Mouse (Mus musculus): ENCODE results near the gene Rflnb. TPM values are rescaled to one million over a fixed set of nuclear protein-coding genes. Genes with fewer than 3 reads are reported as not detected.
A peak's percentile ranks its signal among the peaks of the same experiment; 100 is the strongest.

Rflnb gene
- polyA plus RNA-seq (2015; fragmentation: Nextera tagmentation; extraction: Ambion mirVana) = 54.3 and 54.4 TPM in 2 replicates

GRCm38 (mm10) chr11:76027139-76028071 is at the start of gene Rflnb:
Gene Rflnb (minus strand): TSS chr11:76027782.
- H3K9me3 ChIP-seq (ENCODE audit: low read length) = no peaks in the 10 kb centered on the region
- peaks cover 9% of the 10 kb centered on the region; the same call in 1 of the 2 replicates for H3K4me1 ChIP-seq (ENCODE audit: insufficient read depth, low read depth, low read length)
- H3K9ac ChIP-seq (replicated peaks; ENCODE audit: low read depth) = peak within 1 kb of the TSS; percentile 88
- under 1% methylated on average over 51 of the region's 112 CpGs for WGBS
- peak; percentile 65 for TF ChIP-seq CTCF (IDR thresholded peaks at IDR 0.05)
- TF ChIP-seq EP300 (IDR thresholded peaks at IDR 0.05) = no peak
- H3K4me3 ChIP-seq (ENCODE audit: low read depth, low read length) = peak within 1 kb of the TSS; percentile 94
- peak within 1 kb of the TSS; percentile 94 for H3K4me2 ChIP-seq (replicated peaks; ENCODE audit: low read depth, low read length)
- ATAC-seq (peak; percentile 97), DNase-seq (ENCODE audit: low spot score) (peak; percentile 95)
- no peaks in the 10 kb centered on the region for H3K27me3 ChIP-seq (replicated peaks; ENCODE audit: insufficient read depth, low read length)
- H3K27ac ChIP-seq (ENCODE audit: low read length) = peak within 1 kb of the TSS; percentile 85
- peaks cover 6% of the 10 kb centered on the region; the same call in 1 of the 2 replicates for H3K36me3 ChIP-seq (ENCODE audit: insufficient read depth, low read length)

GRCm38 (mm10) chr11:76077341-76077740 is 49.8 kb upstream of the Rflnb start:
- no peak overlapping the region for H3K4me2 ChIP-seq (replicated peaks; ENCODE audit: low read depth, low read length)
- ATAC-seq = no peak
- no peak for DNase-seq (ENCODE audit: low spot score)
- peaks cover 2% of the 10 kb centered on the region; the same call in 1 of the 2 replicates for H3K4me1 ChIP-seq (ENCODE audit: insufficient read depth, low read depth, low read length)
- no peaks in the 10 kb centered on the region for H3K27me3 ChIP-seq (replicated peaks; ENCODE audit: insufficient read depth, low read length)
- TF ChIP-seq EP300 (IDR thresholded peaks at IDR 0.05) (no peak), CTCF (IDR thresholded peaks at IDR 0.05) (no peak)
- no peak overlapping the region for H3K4me3 ChIP-seq (ENCODE audit: low read depth, low read length)
- no peaks in the 10 kb centered on the region for H3K9me3 ChIP-seq (ENCODE audit: low read length)
- H3K9ac ChIP-seq (replicated peaks; ENCODE audit: low read depth) = no peak overlapping the region
- no peak overlapping the region for H3K27ac ChIP-seq (ENCODE audit: low read length)
- 85% methylated on average over 6 of the region's 6 CpGs for WGBS
- H3K36me3 ChIP-seq (ENCODE audit: insufficient read depth, low read length) = no peaks in the 10 kb centered on the region

- Histone ChIP-seq H3K9me3 (ENCODE audit: low read length) (no peaks in the 10 kb centered on the region), H3K27me3 (replicated peaks; ENCODE audit: insufficient read depth, low read length) (no peaks in the 10 kb centered on the region), H3K4me3 (ENCODE audit: low read depth, low read length) (no peak overlapping the region), H3K36me3 (ENCODE audit: insufficient read depth, low read length) (no peaks in the 10 kb centered on the region), H3K4me1 (ENCODE audit: insufficient read depth, low read depth, low read length) (peaks cover 2% of the 10 kb centered on the region; the same call in 1 of the 2 replicates), H3K9ac (replicated peaks; ENCODE audit: low read depth) (no peak overlapping the region), H3K27ac (ENCODE audit: low read length) (no peak overlapping the region), H3K4me2 (replicated peaks; ENCODE audit: low read depth, low read length) (no peak overlapping the region)
- peak; percentile 57 for ATAC-seq
- 39% methylated on average over 11 of the region's 11 CpGs for WGBS
- TF ChIP-seq CTCF (IDR thresholded peaks at IDR 0.05) = peak; percentile 40
- TF ChIP-seq EP300 (IDR thresholded peaks at IDR 0.05) = no peak
- DNase-seq (ENCODE audit: low spot score) = peak; percentile 42
Observed at GRCm38 (mm10) chr11:76074296-76075093, 46.9 kb upstream of the Rflnb start.

- Histone ChIP-seq H3K4me2 (replicated peaks; ENCODE audit: low read depth, low read length) (no peak overlapping the region), H3K4me1 (ENCODE audit: insufficient read depth, low read depth, low read length) (peaks cover 2% of the 10 kb centered on the region; the same call in 1 of the 2 replicates), H3K27ac (ENCODE audit: low read length) (no peak overlapping the region), H3K9me3 (ENCODE audit: low read length) (no peaks in the 10 kb centered on the region), H3K27me3 (replicated peaks; ENCODE audit: insufficient read depth, low read length) (no peaks in the 10 kb centered on the region), H3K9ac (replicated peaks; ENCODE audit: low read depth) (no peak overlapping the region), H3K36me3 (ENCODE audit: insufficient read depth, low read length) (no peaks in the 10 kb centered on the region), H3K4me3 (ENCODE audit: low read depth, low read length) (no peak overlapping the region)
- TF ChIP-seq CTCF (IDR thresholded peaks at IDR 0.05) (no peak), EP300 (IDR thresholded peaks at IDR 0.05) (no peak)
- ATAC-seq (no peak), DNase-seq (ENCODE audit: low spot score) (no peak)
- WGBS = 63% methylated on average over 6 of the region's 6 CpGs
Observed at GRCm38 (mm10) chr11:76069816-76070215, 42.2 kb upstream of the Rflnb start.

DNA sequence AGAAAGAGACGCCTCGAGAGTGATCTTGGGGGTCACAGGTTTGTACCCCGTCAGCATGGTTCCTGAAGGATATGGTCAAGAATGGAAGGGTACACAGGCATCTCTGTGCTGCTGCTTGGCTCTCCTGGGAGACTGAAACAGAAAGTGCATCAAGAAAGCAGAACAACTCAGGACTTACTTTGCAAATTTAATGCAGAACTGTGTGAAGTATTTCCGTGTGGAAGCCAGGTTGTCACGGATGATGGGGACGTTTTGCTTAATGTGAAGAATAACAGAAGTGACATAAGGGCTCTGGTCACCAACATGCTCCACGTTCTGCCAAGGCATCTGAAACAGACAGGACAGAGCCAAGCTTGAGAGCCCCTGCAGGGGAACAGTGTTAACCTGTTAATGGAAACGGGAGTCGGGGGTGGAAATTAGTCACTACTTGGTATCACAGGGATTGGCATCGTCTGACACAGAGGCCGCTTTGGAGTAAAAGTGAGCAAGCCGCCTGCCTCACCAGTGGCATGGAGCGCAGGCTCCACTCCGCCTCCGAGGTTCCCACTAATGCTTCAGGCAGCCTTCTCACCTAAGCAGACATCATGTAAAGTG is 39.1 kb upstream of the Rflnb start:
- TF ChIP-seq CTCF (IDR thresholded peaks at IDR 0.05) = no peak
- no peak for TF ChIP-seq EP300 (IDR thresholded peaks at IDR 0.05)
- WGBS = 85% methylated on average over 15 of the region's 15 CpGs
- ATAC-seq (no peak), DNase-seq (ENCODE audit: low spot score) (no peak)
- H3K4me2 ChIP-seq (replicated peaks; ENCODE audit: low read depth, low read length) = no peak overlapping the region
- H3K27me3 ChIP-seq (replicated peaks; ENCODE audit: insufficient read depth, low read length) = no peaks in the 10 kb centered on the region
- no peak overlapping the region for H3K4me3 ChIP-seq (ENCODE audit: low read depth, low read length)
- H3K4me1 ChIP-seq (ENCODE audit: insufficient read depth, low read depth, low read length) = no peaks in the 10 kb centered on the region
- H3K9ac ChIP-seq (replicated peaks; ENCODE audit: low read depth) = no peak overlapping the region
- no peak overlapping the region for H3K27ac ChIP-seq (ENCODE audit: low read length)
- H3K36me3 ChIP-seq (ENCODE audit: insufficient read depth, low read length) = no peaks in the 10 kb centered on the region
- no peaks in the 10 kb centered on the region for H3K9me3 ChIP-seq (ENCODE audit: low read length)

All from lung, postnatal 0 days (tissue).